Mouse (Mus musculus) limb, embryonic 14.5 days (tissue): ENCODE measurements around the gene Zfp653. TPM values are rescaled to one million over a fixed set of nuclear protein-coding genes. Genes with fewer than 3 reads are reported as not detected.

Experiments
- ATAC-seq: fragments of 200-750 bp; cut with Nextera tagmentation; 2 replicates; pipeline ENCODE4 v1.8.0; 2017; ENCODE audit warnings: low read depth, moderate number of reproducible peaks, moderate TSS enrichment; ENCODE audit not compliant: low FRiP score
- DNase-seq: peaks from one replicate; pipeline ENCODE4 v3.0.0-alpha.2; 2015; ENCODE audit warnings: low spot score
- H3K27ac ChIP-seq: fragments of 300-500 bp; sonication (generic); replicated peaks from 2 replicates; pipeline ENCODE4 v1.5.1; 2014; ENCODE audit warnings: low read depth, mild to moderate bottlenecking, low read length, moderate library complexity, mixed read lengths
- H3K27me3 ChIP-seq: fragments of 300-500 bp; sonication (generic); 2 replicates; pipeline ENCODE4 v1.6.1; 2014; ENCODE audit warnings: low read length, mixed read lengths; ENCODE audit not compliant: control insufficient read depth, insufficient read depth
- H3K36me3 ChIP-seq: fragments of 300-500 bp; sonication (generic); 2 replicates; pipeline ENCODE4 v1.6.1; 2014; ENCODE audit warnings: mild to moderate bottlenecking, low read length, moderate library complexity, mixed read lengths; ENCODE audit not compliant: control insufficient read depth, insufficient read depth
- H3K4me1 ChIP-seq: fragments of 300-500 bp; sonication (generic); 2 replicates; pipeline ENCODE4 v1.6.1; 2014; ENCODE audit warnings: antibody characterized with exemption, low read length, mixed read lengths; ENCODE audit not compliant: control insufficient read depth, insufficient read depth
- H3K4me2 ChIP-seq: fragments of 300-500 bp; sonication (generic); replicated peaks from 2 replicates; pipeline ENCODE4 v1.6.1; 2014; ENCODE audit warnings: low read depth, mild to moderate bottlenecking, low read length, moderate library complexity; ENCODE audit not compliant: severe bottlenecking
- H3K4me3 ChIP-seq: fragments of 300-500 bp; sonication (generic); replicated peaks from 2 replicates; pipeline ENCODE4 v1.5.1; 2014; ENCODE audit warnings: low read length
- H3K9ac ChIP-seq: fragments of 300-500 bp; sonication (generic); 2 replicates; pipeline ENCODE4 v1.6.1; 2014; ENCODE audit warnings: mild to moderate bottlenecking, low read depth, low read length, moderate library complexity; ENCODE audit not compliant: severe bottlenecking
- H3K9me3 ChIP-seq: fragments of 300-500 bp; sonication (generic); 2 replicates; pipeline ENCODE4 v1.6.1; 2016; ENCODE audit warnings: low read length; ENCODE audit not compliant: control insufficient read depth
- POLR2A ChIP-seq: fragments of 200-500 bp; IDR thresholded peaks from 2 replicates; pipeline ENCODE4 v1.8.0; 2012; ENCODE audit warnings: inconsistent platforms, mild to moderate bottlenecking, moderate library complexity, borderline replicate concordance; ENCODE audit not compliant: insufficient read depth, insufficient read length; ENCODE audit errors: extremely low read depth
- WGBS: fragments of 180-500 bp; shearing (Covaris S2); extraction: QIAGEN DNeasy Blood & Tissue Kit; methylation state at CpG from one replicate; pipeline ENCODE4 v1.1.7; 2014; 5-methylcytosine and 5-hydroxymethylcytosine counted together
- microRNA-seq: library from miRNA; unstranded; fragments of <30 nt; microRNA quantifications from one replicate; pipeline ENCODE4, GENCODE M21; 2016
- polyA plus RNA-seq, 2 experiments: library from polyadenylated mRNA; depleted of rRNA in 1 of 2; stranded (reverse) in 1 of 2; unstranded in 1 of 2; fragments of >200 nt; fragmentation: Nextera tagmentation in 1 of 2; extraction: Ambion mirVana in 1 of 2; gene quantifications; 2 replicates each; pipeline versions ENCODE4 v1.2.1 to v1.2.3; 2012 to 2014

The Zfp653 gene
- polyA plus RNA-seq, 2 experiments, result 8.7 to 31.2 TPM

- Histone ChIP-seq H3K27me3 (no peaks in the 10 kb centered on the region), H3K4me2 (no peak overlapping the region), H3K4me1 (no peaks in the 10 kb centered on the region), H3K4me3 (no peak overlapping the region), H3K27ac (no peak overlapping the region), H3K9ac (no peak overlapping the region), H3K36me3 (peaks cover 69% of the 10 kb centered on the region), H3K9me3 (no peaks in the 10 kb centered on the region)
- ATAC-seq (no peak), DNase-seq (no peak)
- 93% methylated on average over 7 of the region's 13 CpGs for WGBS
- no peak for TF ChIP-seq POLR2A
These were observed 58.4 kb downstream of the Zfp653 start for GRCm38 (mm10) chr9:22012731-22013130.

DNA sequence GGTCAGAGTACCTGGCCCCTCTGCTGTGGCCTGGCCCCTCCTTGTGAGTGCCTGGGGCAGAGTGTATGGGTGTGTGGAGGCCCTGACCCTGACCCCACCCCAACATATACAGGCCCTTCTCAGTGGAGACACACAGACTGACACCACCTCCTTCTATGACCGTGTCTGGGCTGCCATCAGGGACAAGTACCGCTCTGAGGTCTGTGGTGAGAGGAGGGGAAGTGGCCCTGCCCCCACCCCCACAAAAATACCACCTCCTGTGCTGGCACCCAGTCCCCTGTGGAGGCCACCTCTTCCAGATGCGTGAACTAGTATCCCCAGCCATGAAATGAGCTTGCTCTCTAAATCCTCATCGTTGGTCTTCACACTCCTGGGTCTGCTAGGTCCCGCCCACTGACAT lies 60.1 kb downstream of the Zfp653 start:
- no peak for DNase-seq
- H3K9me3 ChIP-seq, result no peaks in the 10 kb centered on the region
- no peaks in the 10 kb centered on the region for H3K27me3 ChIP-seq
- H3K4me3 ChIP-seq, result no peak overlapping the region
- ATAC-seq, result no peak
- no peaks in the 10 kb centered on the region for H3K4me1 ChIP-seq
- peaks cover 86% of the 10 kb centered on the region for H3K36me3 ChIP-seq
- H3K4me2 ChIP-seq, result no peak overlapping the region
- no peak for TF ChIP-seq POLR2A
- no peak overlapping the region for H3K9ac ChIP-seq
- no peak overlapping the region for H3K27ac ChIP-seq
- 89% methylated on average over 5 of the region's 5 CpGs for WGBS

Small RNA genes within 50 kb of the gene (microRNA-seq; reads per million reads assigned to microRNA genes)
- not detected for gene Mir7084

Other genes starting within 250 kb of the Zfp653 start
- 0.17 TPM in 1 of 2 replicates, not detected in the other for gene Angptl8, start 235.9 kb downstream of the Zfp653 start, polyA plus RNA-seq (2012; rRNA removed)
- 0.44 and 1.1 TPM in 2 replicates for gene Angptl8, start 235.9 kb downstream of the Zfp653 start, polyA plus RNA-seq (2014; fragmentation: Nextera tagmentation; extraction: Ambion mirVana)
- gene Dock6, start 218.7 kb downstream of the Zfp653 start, polyA plus RNA-seq (2012; rRNA removed), result 155 and 191 TPM in 2 replicates
- gene Dock6, start 218.7 kb downstream of the Zfp653 start, polyA plus RNA-seq (2014; fragmentation: Nextera tagmentation; extraction: Ambion mirVana), result 31.6 and 38.8 TPM in 2 replicates
- gene Rab3d, start 153.2 kb downstream of the Zfp653 start, polyA plus RNA-seq (2012; rRNA removed), result 30.1 and 30.7 TPM in 2 replicates
- gene Rab3d, start 153.2 kb downstream of the Zfp653 start, polyA plus RNA-seq (2014; fragmentation: Nextera tagmentation; extraction: Ambion mirVana), result 32.5 and 36.3 TPM in 2 replicates
- 9.6 and 10.8 TPM in 2 replicates for gene Ccdc159, start 143.9 kb downstream of the Zfp653 start, polyA plus RNA-seq (2012; rRNA removed)
- 2.8 and 3.3 TPM in 2 replicates for gene Ccdc159, start 143.9 kb downstream of the Zfp653 start, polyA plus RNA-seq (2014; fragmentation: Nextera tagmentation; extraction: Ambion mirVana)
- 37.4 and 45.3 TPM in 2 replicates for gene Tmem205, start 143.8 kb downstream of the Zfp653 start, polyA plus RNA-seq (2012; rRNA removed)
- 49.5 and 51.5 TPM in 2 replicates for gene Tmem205, start 143.8 kb downstream of the Zfp653 start, polyA plus RNA-seq (2014; fragmentation: Nextera tagmentation; extraction: Ambion mirVana)
- gene Plppr2, start 134.3 kb downstream of the Zfp653 start, polyA plus RNA-seq (2012; rRNA removed), result 31.7 and 44.2 TPM in 2 replicates
- gene Plppr2, start 134.3 kb downstream of the Zfp653 start, polyA plus RNA-seq (2014; fragmentation: Nextera tagmentation; extraction: Ambion mirVana), result 8.7 and 11.2 TPM in 2 replicates
- gene Swsap1, start 115.6 kb downstream of the Zfp653 start, polyA plus RNA-seq (2012; rRNA removed), result 6.5 and 7.0 TPM in 2 replicates
- 12.8 TPM in 2 replicates for gene Swsap1, start 115.6 kb downstream of the Zfp653 start, polyA plus RNA-seq (2014; fragmentation: Nextera tagmentation; extraction: Ambion mirVana)
- gene Epor, start 107.9 kb downstream of the Zfp653 start, polyA plus RNA-seq (2012; rRNA removed), result 6.7 and 8.0 TPM in 2 replicates
- 4.1 and 5.9 TPM in 2 replicates for gene Epor, start 107.9 kb downstream of the Zfp653 start, polyA plus RNA-seq (2014; fragmentation: Nextera tagmentation; extraction: Ambion mirVana)
- gene Rgl3, start 81.9 kb downstream of the Zfp653 start, polyA plus RNA-seq (2012; rRNA removed), result 2.9 and 3.2 TPM in 2 replicates
- 1.1 and 1.5 TPM in 2 replicates for gene Rgl3, start 81.9 kb downstream of the Zfp653 start, polyA plus RNA-seq (2014; fragmentation: Nextera tagmentation; extraction: Ambion mirVana)
- gene Ccdc151, start 68.7 kb downstream of the Zfp653 start, polyA plus RNA-seq (2012; rRNA removed), result 1.2 and 1.3 TPM in 2 replicates
- 0.37 and 1.2 TPM in 2 replicates for gene Ccdc151, start 68.7 kb downstream of the Zfp653 start, polyA plus RNA-seq (2014; fragmentation: Nextera tagmentation; extraction: Ambion mirVana)
- 156 and 188 TPM in 2 replicates for gene Prkcsh, start 68.6 kb downstream of the Zfp653 start, polyA plus RNA-seq (2012; rRNA removed)
- 89.0 and 103 TPM in 2 replicates for gene Prkcsh, start 68.6 kb downstream of the Zfp653 start, polyA plus RNA-seq (2014; fragmentation: Nextera tagmentation; extraction: Ambion mirVana)
- gene Elavl3, start 19.4 kb downstream of the Zfp653 start, polyA plus RNA-seq (2012; rRNA removed), result 0.56 and 0.67 TPM in 2 replicates
- gene Elavl3, start 19.4 kb downstream of the Zfp653 start, polyA plus RNA-seq (2014; fragmentation: Nextera tagmentation; extraction: Ambion mirVana), result not detected in 2 replicates
- gene Gm49318, start 117 bp downstream of the Zfp653 start, polyA plus RNA-seq (2012; rRNA removed), result 0.28 TPM in 1 of 2 replicates, not detected in the other
- not detected in 2 replicates for gene Gm49318, start 117 bp downstream of the Zfp653 start, polyA plus RNA-seq (2014; fragmentation: Nextera tagmentation; extraction: Ambion mirVana)
- 36.3 and 37.5 TPM in 2 replicates for gene Ecsit, start 14.1 kb upstream of the Zfp653 start, polyA plus RNA-seq (2012; rRNA removed)
- 30.6 and 32.9 TPM in 2 replicates for gene Ecsit, start 14.1 kb upstream of the Zfp653 start, polyA plus RNA-seq (2014; fragmentation: Nextera tagmentation; extraction: Ambion mirVana)
- gene Cnn1, start 27.8 kb upstream of the Zfp653 start, polyA plus RNA-seq (2012; rRNA removed), result 2.3 and 3.0 TPM in 2 replicates
- 3.1 and 4.4 TPM in 2 replicates for gene Cnn1, start 27.8 kb upstream of the Zfp653 start, polyA plus RNA-seq (2014; fragmentation: Nextera tagmentation; extraction: Ambion mirVana)
- 145 and 168 TPM in 2 replicates for gene Elof1, start 45.8 kb upstream of the Zfp653 start, polyA plus RNA-seq (2012; rRNA removed)
- gene Elof1, start 45.8 kb upstream of the Zfp653 start, polyA plus RNA-seq (2014; fragmentation: Nextera tagmentation; extraction: Ambion mirVana), result 199 and 206 TPM in 2 replicates
- gene Acp5, start 64.3 kb upstream of the Zfp653 start, polyA plus RNA-seq (2012; rRNA removed), result 20.3 and 21.6 TPM in 2 replicates
- gene Acp5, start 64.3 kb upstream of the Zfp653 start, polyA plus RNA-seq (2014; fragmentation: Nextera tagmentation; extraction: Ambion mirVana), result 17.0 and 23.6 TPM in 2 replicates
- gene Pigyl, start 85.5 kb upstream of the Zfp653 start, polyA plus RNA-seq (2012; rRNA removed), result 54.5 and 62.4 TPM in 2 replicates
- gene Pigyl, start 85.5 kb upstream of the Zfp653 start, polyA plus RNA-seq (2014; fragmentation: Nextera tagmentation; extraction: Ambion mirVana), result 80.9 and 82.4 TPM in 2 replicates
- gene Zfp872, start 116.7 kb upstream of the Zfp653 start, polyA plus RNA-seq (2012; rRNA removed), result 0.12 and 0.14 TPM in 2 replicates
- gene Zfp872, start 116.7 kb upstream of the Zfp653 start, polyA plus RNA-seq (2014; fragmentation: Nextera tagmentation; extraction: Ambion mirVana), result 0.33 and 0.51 TPM in 2 replicates
- 11.2 and 13.6 TPM in 2 replicates for gene Zfp809, start 154.3 kb upstream of the Zfp653 start, polyA plus RNA-seq (2012; rRNA removed)
- gene Zfp809, start 154.3 kb upstream of the Zfp653 start, polyA plus RNA-seq (2014; fragmentation: Nextera tagmentation; extraction: Ambion mirVana), result 19.6 and 19.7 TPM in 2 replicates
- gene Zfp599, start 188.5 kb upstream of the Zfp653 start, polyA plus RNA-seq (2012; rRNA removed), result 1.9 and 2.6 TPM in 2 replicates
- 6.4 and 7.3 TPM in 2 replicates for gene Zfp599, start 188.5 kb upstream of the Zfp653 start, polyA plus RNA-seq (2014; fragmentation: Nextera tagmentation; extraction: Ambion mirVana)
- gene Zfp810, start 236.3 kb upstream of the Zfp653 start, polyA plus RNA-seq (2012; rRNA removed), result 18.9 and 21.2 TPM in 2 replicates
- 19.3 and 25.7 TPM in 2 replicates for gene Zfp810, start 236.3 kb upstream of the Zfp653 start, polyA plus RNA-seq (2014; fragmentation: Nextera tagmentation; extraction: Ambion mirVana)